Mouse (Mus musculus): Measurements from ENCODE around the gene Tesk2. TPM values are rescaled to one million over a fixed set of nuclear protein-coding genes. Genes with fewer than 3 reads are reported as not detected.
A peak's percentile ranks its signal among the peaks of the same experiment; 100 is the strongest.
"Not testable (repeated sequence)": the region's sequence is repeated elsewhere in the genome, so short reads cannot be mapped to it uniquely, and the experiment has no call there.

Tesk2 gene
- polyA plus RNA-seq, 3 experiments from 2014 or later = 3.0 to 4.3 (median 4.1) TPM

GRCm38 (mm10) chr4:116796442-116797110 lies 75.8 kb downstream of the Tesk2 start:
- ATAC-seq = no peak

DNA sequence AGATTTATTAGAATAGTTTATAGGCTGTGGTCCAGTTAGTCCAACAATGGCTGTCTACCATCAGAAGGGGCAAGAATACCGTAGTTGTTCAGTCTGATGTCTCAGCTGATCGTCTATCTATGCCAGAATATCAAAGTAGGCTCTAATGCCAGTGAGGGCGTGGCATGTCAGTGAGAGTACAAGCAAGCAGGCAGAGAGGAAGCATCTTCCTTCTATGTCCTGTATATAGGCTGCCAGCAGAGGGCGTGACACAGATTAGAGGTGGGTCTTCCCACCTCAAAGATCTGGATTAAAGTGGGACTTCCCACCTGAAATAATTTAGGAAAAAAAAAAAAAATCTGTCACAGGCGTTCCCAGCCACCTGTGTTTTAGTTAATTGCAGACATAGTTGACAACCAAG lies 79.2 kb downstream of the Tesk2 start:
- peak; percentile 75 for ATAC-seq

- ATAC-seq = peak; percentile 98
Measured at GRCm38 (mm10) chr4:116807197-116808129, 86.7 kb downstream of the Tesk2 start, which contains the start of the genes Toe1 and Mutyh. Gene Toe1 (minus strand): TSS chr4:116807640. Gene Mutyh (plus strand): TSS chr4:116807723.

DNA sequence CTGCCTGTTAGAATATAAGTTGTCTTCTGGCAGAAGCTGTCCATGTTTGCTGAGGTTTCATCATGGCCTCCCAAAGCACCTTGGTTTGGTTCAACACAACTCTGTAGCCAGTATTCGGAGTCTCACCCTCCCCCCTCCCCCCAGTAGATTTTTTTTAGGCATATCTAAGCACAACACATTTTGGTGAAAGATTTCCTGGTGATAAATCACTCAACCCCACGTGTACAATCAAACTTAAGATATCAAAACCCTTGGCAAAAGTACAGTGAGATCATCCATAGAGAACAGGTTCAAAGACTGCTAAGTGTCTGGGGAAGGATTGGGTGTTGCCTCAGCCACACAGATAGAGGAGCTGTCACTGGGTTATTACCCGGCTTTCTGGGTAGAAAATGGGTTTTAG lies 90.3 kb downstream of the Tesk2 start:
- ATAC-seq = no peak

GRCm38 (mm10) chr4:116815276-116815675 lies 94.5 kb downstream of the Tesk2 start:
- ATAC-seq = no peak

DNA sequence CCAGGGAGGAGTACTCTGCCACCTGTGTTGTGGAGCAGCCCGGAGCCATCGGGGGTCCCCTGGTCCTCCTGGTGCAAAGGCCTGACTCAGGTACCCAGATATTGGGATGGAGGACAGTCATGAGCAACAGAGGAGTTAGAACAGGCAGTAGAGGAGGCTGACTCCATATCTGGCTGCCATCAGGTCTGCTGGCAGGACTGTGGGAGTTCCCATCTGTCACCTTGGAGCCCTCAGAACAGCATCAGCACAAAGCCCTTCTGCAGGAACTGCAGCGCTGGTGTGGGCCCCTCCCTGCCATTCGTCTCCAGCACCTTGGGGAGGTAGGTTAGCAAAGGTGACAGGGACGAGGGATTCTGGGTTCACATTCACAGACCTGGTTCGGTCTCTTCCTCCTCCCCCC lies 96.7 kb downstream of the Tesk2 start:
- ATAC-seq = no peak

DNA sequence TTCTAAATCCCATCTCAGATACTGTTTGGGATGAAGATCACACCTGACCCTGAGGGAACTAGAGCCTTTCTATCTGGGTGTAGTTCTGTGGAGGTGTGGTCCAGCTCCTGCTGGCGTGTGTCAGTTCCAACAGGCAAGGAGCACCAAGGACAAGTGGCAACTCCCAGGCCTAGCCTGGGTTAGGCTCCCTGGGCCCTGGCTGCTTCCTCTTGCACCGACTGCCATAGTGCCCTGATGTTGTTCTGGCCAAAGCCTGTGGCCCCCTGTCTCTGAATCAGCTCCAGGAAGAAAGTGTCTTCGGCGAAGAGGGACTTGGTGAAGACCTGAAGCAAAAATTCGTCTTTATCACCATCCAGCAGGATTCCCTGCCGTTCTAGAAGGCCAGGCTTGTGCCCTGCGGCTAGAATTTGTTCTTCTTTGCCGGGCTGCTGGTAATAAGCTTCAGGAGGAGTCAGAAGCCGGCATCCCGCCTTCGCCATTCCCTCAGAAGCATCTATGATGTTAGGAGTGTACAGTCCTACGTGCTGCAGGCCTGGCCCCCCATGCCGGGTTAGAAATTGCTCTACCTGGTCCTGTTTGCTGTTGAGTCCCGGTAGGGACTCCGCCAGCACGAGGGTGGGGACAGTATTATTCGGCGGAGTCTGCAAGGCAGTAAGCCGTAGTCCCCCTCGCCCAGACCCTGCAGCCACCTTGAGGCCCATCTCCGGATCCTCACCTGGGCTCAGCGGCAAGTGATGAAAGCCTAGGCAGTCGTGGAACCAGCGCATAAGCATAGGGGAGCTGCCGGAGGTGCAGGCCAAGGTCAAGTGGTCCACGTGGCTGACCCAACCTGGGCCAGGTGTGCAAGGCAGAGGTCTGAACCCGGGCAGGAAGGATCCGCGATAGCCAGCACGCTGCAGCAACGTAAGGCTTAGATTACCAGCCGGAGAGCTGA lies 99.5 kb downstream of the Tesk2 start:
- ATAC-seq = no peak

GRCm38 (mm10) chr4:116820902-116821693 lies 100.3 kb downstream of the Tesk2 start:
- ATAC-seq = peak; percentile 61

- ATAC-seq = peak; percentile 26
Measured at GRCm38 (mm10) chr4:116821694-116822016, 100.9 kb downstream of the Tesk2 start, which contains the start of gene Hpdl. Gene Hpdl (minus strand): TSS chr4:116821707.

DNA sequence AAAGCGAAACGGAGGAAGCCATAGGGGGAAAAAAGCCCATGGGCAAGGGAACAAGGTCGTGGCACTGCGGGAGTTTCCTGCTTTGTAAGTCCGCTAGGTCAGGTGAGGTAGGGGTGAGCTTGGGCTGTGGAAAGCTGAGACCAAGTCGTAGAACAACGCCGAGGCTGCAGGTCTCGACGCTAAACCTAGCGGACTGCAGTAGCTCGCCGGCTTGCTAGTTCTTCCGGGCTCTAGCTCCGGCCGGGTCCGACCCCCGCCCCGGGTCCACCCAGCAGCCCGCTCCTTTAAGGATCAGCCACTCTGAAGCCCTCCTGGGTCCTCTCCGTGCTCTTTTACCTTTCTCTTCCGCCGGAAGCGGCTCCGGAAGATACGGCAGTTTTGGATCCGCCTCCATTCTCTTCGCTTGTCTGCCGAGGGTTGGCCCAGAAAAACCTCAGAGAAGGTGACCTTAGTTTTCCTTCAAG lies 103.8 kb downstream of the Tesk2 start:
- peak; percentile 86 for ATAC-seq

DNA sequence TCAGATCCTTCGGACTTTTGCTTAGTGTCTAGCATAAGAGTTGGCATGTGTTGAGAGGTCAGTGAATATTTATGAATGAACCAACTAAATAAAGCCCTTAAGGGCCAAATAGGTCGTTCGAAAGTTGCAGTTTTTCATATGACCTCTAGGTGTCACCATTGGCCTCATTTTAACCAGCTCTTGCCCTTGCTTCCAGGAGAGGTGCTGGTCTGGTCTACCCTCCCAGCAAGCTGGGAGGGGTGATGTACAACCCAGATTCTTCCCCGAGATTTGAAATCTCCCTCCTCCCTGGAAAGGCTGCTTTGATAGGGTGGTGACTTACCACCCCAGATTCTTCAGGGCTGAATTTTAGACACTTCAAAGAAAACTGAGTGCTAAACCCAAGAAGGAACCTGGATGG lies 107.1 kb downstream of the Tesk2 start:
- ATAC-seq = peak; percentile 61

DNA sequence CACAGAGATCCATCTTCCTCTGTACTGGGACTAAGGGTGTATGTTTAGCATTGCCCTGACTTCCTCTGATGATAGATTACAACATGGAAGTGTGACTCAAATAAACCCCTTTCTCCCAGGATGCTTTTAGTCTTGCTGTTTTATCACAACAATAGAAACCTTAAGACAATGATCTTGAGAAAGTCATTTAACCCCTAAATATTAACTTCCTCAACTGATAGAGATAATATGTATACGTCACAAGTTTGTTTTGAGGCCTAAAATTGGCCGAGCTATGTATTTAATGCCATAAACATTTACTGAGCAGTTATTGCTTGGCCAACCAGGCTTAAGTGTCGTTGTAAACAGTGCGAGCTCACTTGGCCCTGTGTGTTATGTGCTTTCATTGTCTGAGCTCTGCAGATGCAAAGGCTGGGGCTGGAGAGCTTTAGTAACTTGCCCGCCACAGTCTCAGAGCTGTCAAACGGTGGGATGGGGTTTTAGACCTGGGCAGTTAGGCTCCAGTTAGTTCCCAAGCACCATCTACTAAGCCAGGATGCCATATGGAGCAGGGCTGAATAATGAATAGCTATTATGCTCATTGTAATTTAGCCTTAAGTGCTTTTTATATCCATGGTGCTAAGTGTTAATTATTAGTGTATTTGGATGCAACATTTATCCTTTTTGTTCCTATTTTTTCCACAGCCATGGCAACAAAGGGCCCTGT lies 108.8 kb downstream of the Tesk2 start:
- ATAC-seq = no peak

DNA sequence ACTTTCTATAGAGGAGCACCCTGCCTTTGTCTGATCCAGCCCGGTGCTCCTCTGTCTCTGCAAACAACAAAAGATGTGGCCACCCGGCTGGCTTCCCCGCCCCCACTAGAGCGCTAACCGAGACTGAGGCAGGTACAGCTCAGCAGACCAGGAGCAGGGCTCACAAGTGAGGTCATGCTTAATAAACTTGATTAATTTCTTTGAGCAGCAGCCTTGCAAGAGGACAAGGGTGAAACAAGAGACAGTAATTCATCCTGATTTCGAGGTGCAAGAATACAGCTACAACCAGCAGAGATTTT lies 109.3 kb downstream of the Tesk2 start:
- no peak for ATAC-seq

- no peak for ATAC-seq
Measured at GRCm38 (mm10) chr4:116838999-116839398, 118.3 kb downstream of the Tesk2 start.

- ATAC-seq = not testable (repeated sequence)
Measured at GRCm38 (mm10) chr4:116840096-116840495, 119.3 kb downstream of the Tesk2 start.

DNA sequence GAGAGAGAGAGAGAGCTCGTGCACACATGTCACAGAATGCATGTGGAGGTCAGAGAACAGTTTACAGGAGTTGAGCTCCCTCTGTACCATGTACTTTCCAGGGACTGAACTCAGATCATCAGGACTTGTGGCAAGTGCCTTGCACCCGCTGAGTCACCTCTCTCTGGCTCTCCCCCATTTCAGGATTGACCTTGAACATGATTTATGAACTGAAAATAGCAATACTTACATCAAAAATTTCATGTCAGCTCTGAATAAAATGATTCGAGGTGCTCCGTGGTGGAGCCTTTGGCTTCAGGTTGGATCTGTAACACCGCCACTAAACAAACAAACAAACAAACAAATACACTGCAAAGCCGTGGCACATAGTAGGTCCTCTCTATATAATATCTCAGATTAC lies 120.1 kb downstream of the Tesk2 start:
- ATAC-seq = no peak

DNA sequence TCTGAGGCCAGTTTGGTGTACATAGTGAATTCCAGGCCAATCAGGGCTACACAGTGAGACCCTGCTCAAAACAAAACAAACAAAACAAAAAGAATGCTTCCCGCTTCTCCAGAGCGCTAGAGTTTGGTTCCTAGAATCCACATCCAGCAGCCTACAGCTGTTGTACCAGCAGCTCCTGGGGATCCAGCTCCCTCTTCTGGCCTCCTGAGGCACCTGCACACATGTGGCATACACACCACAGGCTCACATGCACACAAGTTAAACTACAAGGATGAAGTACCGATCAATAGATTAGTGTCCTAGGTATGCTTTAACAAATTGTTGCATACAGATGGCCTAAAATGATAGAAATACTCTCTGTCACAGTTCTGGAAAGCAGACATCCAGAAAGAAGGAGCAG lies 123.6 kb downstream of the Tesk2 start:
- no peak for ATAC-seq

DNA sequence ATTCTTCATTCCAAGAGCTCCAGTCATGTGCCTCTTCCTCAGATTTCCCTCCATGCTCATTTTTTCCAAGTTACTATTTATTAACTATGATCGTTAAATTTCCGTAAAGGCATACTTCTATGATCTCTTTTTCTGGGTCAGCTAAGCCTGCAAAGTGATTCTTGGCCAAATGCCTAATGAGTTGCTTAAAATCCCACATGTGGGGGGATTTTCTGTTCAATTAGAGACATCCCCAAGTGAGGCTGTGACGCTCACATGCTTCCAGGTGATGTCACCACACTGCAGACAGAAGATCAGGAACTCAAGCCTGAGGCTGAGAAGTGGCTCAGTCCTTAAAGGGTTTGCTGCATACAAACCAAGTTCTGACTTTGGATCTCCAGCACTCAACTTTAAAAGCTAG lies 129.2 kb downstream of the Tesk2 start:
- no peak for ATAC-seq

DNA sequence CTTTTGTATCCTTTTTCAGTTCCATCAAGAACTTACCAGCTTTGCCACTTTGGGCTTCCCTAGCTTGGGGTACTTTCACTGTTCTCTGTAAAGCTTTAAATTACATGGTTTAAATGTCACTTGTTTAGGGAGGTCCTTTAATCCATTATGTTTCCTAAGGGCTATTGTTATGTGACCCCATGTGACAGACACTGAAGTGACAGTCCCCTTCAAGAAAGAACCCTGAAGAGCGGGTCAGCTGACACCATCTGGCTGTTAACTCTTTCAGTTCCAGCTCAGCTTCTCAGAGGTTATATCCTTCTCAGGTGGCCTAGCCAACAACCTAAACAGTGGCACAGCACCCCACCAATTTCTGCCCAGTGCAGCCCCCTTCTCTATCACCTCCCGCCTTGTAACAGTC lies 133.5 kb downstream of the Tesk2 start:
- ATAC-seq = no peak

Data from inflammation-experienced regulatory T-cells, adult 6 months (primary cell).